Comparison of ENCODE assay signal across 11 mouse cellular contexts in genomic region chr12:48645910-48646309, GRCm38 (mm10).
A peak's percentile ranks its signal among the peaks of the same experiment; 100 is the strongest.
DNase-seq lines count a peak whose midpoint lies in the region; ATAC-seq and TF ChIP-seq lines count a peak whose summit lies in the region.
"Had no signal": no experiment of that assay in that cellular context is flagged by ENCODE, and none has a peak within 500 bp of the region (broad histone marks: within the 10 kb centered on the region; RNA-seq: fewer than 3 reads in every experiment).

No protein-coding gene starts in this region.

- no peak for TF ChIP-seq POLR2A in cortical plate, adult 2 months (IDR thresholded peaks at IDR 0.05; ENCODE audit: extremely low read depth, insufficient read depth, low read length)

- H3K27ac ChIP-seq in intestine, postnatal 0 days (ENCODE audit: low read depth, low read length), result no peak overlapping the region
- H3K27ac ChIP-seq in intestine, embryonic 16.5 days (ENCODE audit: low read length), result no peak overlapping the region
- no peak overlapping the region for H3K27ac ChIP-seq in cortical plate, adult 2 months (ENCODE audit: insufficient read depth, low read length)

- no peaks in the 10 kb centered on the region for H3K4me1 ChIP-seq in intestine, postnatal 0 days (replicated peaks; ENCODE audit: control insufficient read depth, insufficient read depth, low read length)
- no peaks in the 10 kb centered on the region for H3K4me1 ChIP-seq in intestine, embryonic 16.5 days (ENCODE audit: control insufficient read depth, insufficient read depth, low read length)
- H3K4me1 ChIP-seq in cortical plate, adult 2 months (ENCODE audit: control insufficient read depth, insufficient read depth, low read length), result no peaks in the 10 kb centered on the region

- DNase-seq in right cerebral cortex, adult 2 months (ENCODE audit: low spot score in 2 of 2), result peak; percentile 13 to 26
- DNase-seq in right cerebral cortex, postnatal 36 days (ENCODE audit: low spot score in 2 of 2), result no peak
- no peak for DNase-seq in adrenal gland, postnatal 25 days
- DNase-seq in ovary, postnatal 36 days (ENCODE audit: low spot score), result no peak
- DNase-seq: lung, postnatal 14 days; thymus, postnatal 4 days had no signal

- 53% methylated on average over 7 of the region's 7 CpGs for WGBS in intestine, postnatal 0 days
- WGBS in intestine, embryonic 16.5 days, result 51% methylated on average over 7 of the region's 7 CpGs

- TF ChIP-seq CTCF in intestine, postnatal 0 days (IDR thresholded peaks at IDR 0.05; ENCODE audit: low read depth), result 0 out of 2 replicates have a peak, but pooled peaks have one; percentile 26
- TF ChIP-seq CTCF in cortical plate, adult 2 months (IDR thresholded peaks at IDR 0.05; ENCODE audit: extremely low read depth, insufficient read depth, low read length), result peak; percentile 33

- no peak overlapping the region for H3K4me3 ChIP-seq in intestine, postnatal 0 days (ENCODE audit: low read depth, low read length)
- H3K4me3 ChIP-seq in intestine, embryonic 16.5 days (ENCODE audit: low read length), result no peak overlapping the region
- no peak overlapping the region for H3K4me3 ChIP-seq in cortical plate, adult 2 months (ENCODE audit: insufficient read depth, low read length)

- H3K27me3 ChIP-seq in intestine, postnatal 0 days (replicated peaks; ENCODE audit: control insufficient read depth, insufficient read depth, low read length), result no peaks in the 10 kb centered on the region
- no peaks in the 10 kb centered on the region for H3K27me3 ChIP-seq in intestine, embryonic 16.5 days (replicated peaks; ENCODE audit: control insufficient read depth, insufficient read depth, low read length)

- H3K4me2 ChIP-seq in intestine, postnatal 0 days (replicated peaks; ENCODE audit: low read depth), result no peak overlapping the region
- H3K4me2 ChIP-seq in intestine, embryonic 16.5 days (ENCODE audit: low read depth, low read length), result no peak overlapping the region
- H3K4me2 ChIP-seq: liver, embryonic 11.5 days had no signal

- H3K36me3 ChIP-seq in intestine, postnatal 0 days (ENCODE audit: control insufficient read depth, insufficient read depth), result no peaks in the 10 kb centered on the region
- no peaks in the 10 kb centered on the region for H3K36me3 ChIP-seq in intestine, embryonic 16.5 days (ENCODE audit: control insufficient read depth, insufficient read depth, low read length)

- H3K9me3 ChIP-seq in intestine, postnatal 0 days (ENCODE audit: control insufficient read depth), result no peaks in the 10 kb centered on the region
- H3K9me3 ChIP-seq in intestine, embryonic 16.5 days (ENCODE audit: control insufficient read depth, low read length), result no peaks in the 10 kb centered on the region

- H3K9ac ChIP-seq in intestine, postnatal 0 days (ENCODE audit: low read depth, low read length), result no peak overlapping the region
- no peak overlapping the region for H3K9ac ChIP-seq in intestine, embryonic 16.5 days (ENCODE audit: low read depth, low read length)

- no peak for ATAC-seq in intestine, postnatal 0 days
- no peak for ATAC-seq in intestine, embryonic 16.5 days
- ATAC-seq: activated CD4-positive, CD25-positive, alpha-beta regulatory T cell, adult 4 months had no signal

Comparison
In these comparisons a context has a peak if more than half of its experiments do, and no peak if none do; other contexts are left out.
1. DNase-seq: peak in right cerebral cortex, adult 2 months (2 of 2); none in right cerebral cortex, postnatal 36 days (0 of 2), adrenal gland, postnatal 25 days (single experiment) and ovary, postnatal 36 days (single experiment).